Mouse (Mus musculus) gastrocnemius, postnatal 10 days (tissue): ENCODE measurements at regions not wholly inside any gene's neighbourhood (a gene's known extent, or its start where the extent isn't known, plus 50 kb on each side); places are given as distances from the start of the nearest gene placed in this dataset.

ENCODE experiments used
- DNase-seq: peaks from one replicate; pipeline ENCODE4 v3.0.0; 2021; ENCODE audit warnings: mixed read lengths

DNA sequence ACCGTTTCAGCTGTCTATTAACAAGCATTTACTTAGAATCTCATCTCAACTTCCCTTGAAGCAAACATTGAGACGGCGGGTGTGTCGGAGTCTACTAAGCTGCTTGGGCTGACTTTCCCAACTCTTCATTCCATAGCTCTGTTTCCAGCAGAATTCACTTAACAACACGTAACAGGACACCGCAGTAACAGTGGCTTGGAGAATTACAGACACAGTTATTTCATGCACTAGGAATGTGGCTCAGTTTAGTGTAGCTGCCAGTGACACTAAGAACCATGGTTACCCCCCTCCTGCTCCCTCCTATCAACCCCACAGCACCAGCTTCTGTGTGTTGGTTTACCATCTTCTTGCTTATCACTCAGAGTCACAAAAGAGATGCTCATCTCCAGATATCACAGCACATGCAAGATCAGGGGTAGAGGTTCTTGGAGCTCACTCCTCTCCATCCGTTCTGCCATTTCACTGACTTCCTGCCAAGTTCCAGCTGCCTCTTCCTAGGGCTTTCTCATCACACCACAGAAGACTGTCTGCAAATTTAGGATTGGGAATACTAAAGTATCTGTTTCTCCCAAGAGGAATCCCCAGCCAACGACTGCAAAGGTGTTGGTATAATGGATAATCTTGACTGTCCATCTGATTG is 90.7 kb downstream of the Banf2 start:
- no peak for DNase-seq

DNA sequence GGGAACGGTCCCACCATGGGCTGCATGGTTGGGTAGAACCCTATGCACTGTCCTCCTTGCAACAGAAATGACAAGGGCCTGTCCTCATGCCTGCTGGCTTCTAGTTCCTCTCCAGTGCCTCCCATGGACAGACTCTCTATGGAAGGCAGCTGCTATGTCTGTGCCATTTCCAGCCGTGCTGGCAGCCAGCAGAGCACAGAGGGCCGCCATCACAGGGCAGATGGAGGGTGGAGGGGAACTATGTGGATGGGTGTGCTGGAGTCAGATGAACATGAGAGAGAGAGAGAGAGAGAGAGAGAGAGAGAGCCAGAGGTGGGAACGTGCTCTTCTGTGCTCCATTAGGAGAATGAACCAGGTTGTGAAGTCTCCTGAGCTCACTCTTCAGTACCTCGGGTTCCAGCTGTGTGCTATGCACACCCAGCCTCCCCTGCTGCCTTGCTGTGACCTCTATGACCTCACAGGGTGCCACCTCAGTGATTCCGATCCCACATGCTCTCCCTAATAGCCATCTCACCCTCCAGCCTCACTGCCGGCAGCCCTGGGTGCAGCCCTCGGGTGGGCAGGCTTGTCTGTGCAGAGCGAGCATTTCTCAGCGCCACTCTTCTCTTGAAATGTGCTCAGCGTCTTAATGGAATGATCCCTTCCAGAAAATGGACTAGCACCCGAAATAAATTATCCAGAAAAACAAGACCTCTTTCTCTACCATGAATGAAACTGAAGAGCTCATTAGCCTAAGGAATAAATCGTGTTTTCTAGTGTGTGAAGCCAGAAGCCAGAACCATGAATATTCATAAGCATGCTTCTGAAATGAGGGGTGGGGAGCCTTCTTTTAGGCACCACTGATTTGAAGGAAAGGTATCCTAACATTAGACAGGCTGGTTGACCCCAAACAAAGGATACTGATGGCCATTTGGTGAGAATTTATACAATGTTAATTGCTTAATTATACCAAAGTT is 94.5 kb downstream of the Banf2 start:
- no peak for DNase-seq

GRCm38 (mm10) chr2:144128038-144128402 is 95.2 kb downstream of the Banf2 start:
- no peak for DNase-seq

DNA sequence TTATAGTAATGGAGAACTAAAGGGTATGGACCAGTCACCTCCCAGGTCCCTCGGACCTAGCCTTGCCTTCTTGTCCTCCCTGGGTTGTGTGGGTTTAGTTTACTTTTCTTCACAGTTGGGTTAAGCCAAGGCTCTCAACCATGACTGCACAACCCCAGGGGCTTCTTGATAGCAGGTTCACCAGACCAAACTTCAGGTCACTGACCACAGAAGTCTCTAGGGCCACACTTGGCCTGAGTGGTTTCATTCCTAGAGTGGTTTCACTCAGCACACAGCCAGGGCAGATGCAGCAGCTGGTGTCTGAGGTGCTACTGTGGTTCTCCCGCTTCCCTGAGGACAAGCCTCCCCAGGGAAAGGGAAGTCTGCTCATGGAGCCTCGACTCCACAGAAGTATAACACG is 95.7 kb downstream of the Banf2 start:
- no peak for DNase-seq

GRCm38 (mm10) chr2:144133806-144134574 is 101.1 kb downstream of the Banf2 start:
- DNase-seq, result no peak

GRCm38 (mm10) chr2:144134575-144134958 is 101.7 kb downstream of the Banf2 start:
- peak; percentile 66 for DNase-seq

DNA sequence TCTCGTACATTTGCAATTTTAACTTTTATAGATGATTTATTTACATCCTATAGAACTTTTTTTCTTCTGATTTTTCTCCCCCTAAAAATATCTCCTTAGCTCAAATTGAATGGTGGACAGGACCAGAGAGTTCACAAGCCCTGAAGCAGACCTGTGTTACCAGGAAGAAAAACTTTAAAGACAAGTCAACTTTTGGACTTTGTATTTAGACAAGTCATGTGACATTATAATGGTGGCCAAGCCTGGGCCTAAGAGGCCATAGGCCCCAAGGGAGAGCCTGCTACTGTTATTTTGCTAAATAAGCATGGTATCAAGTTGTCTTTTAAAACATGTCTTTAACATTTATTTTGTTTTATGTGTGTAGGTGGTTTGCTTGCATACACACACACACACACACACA is 102.7 kb downstream of the Banf2 start:
- DNase-seq, result no peak

DNA sequence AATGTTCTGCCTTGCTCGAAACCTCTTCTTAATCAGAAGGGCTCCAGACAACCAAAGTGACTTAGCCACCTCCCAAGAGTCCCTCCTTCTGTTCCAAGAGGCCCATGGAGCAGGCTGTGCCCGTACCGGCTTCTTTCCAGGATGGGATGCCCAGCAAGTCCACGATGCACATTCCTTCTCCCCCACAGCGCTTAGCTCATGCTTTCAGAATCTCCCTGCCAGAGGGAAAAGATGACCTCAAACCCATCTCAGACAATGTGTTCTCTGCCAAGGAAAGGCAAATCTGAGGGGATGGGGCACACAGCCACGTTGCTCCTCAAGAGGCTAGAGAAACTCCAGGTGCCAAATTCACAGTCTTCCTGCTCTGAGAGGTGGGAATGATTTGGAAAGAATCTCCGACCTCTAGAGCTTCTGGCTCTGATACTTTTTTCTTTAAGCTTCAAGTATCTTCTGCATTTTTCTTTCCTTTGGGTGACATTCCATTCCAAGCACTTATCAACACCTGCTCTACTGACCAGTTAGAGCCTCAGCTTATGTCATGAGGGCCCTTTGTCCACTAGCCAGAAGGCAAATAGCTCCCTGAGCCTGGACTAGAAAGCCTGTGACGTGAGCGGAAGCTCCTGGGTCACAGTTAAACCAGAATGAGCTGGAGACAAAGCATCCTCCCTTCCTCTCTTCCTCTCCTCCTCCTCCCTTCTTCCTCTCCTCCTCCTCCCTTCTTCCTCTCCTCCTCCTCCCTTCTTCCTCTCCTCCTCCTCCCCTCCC is 110.9 kb downstream of the Banf2 start:
- DNase-seq, result no peak

GRCm38 (mm10) chr2:144144486-144145136 is 111.8 kb downstream of the Banf2 start:
- no peak for DNase-seq

- DNase-seq, result no peak
These were observed 113.8 kb upstream of the Mgme1 start for GRCm38 (mm10) chr2:144156456-144157211.

DNA sequence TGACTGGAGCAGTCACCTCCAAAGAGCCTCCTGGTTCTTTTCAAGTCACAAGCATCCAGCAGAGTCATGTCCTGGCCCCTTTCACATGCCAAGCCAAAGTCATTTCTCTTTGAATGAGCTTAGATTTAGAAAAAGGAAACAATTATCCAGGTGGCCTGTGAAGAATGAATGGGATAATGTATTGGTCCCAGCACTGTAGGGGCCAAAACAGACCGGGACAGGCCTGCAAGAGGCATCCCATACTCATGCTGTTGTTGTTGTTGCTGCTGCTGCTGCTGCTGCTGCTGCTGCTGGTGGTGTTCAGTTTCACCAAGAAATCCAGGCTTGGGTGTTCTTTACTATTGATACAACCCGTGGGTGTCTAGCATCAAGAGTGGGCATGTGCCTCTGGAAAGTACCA is 113.1 kb upstream of the Mgme1 start:
- no peak for DNase-seq

DNA sequence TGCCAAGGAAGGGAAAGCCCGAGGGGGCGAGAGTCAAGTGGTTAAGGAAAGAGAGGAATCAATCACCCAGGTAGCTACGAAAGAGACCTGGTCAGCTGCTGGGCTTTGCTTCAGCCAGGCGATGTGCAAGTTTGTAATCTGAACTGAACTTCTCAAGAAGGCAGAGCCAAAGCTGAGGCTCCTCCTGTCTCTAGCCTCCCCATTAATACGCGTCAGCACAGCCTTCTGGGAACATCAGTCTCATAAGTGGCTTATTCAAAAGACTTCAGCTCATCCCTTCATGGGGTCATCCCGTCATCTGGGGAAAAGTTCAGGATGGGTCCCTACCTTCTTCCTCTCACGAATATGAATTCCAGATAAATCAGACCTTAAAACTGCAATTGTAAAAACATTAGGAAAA is 112.2 kb upstream of the Mgme1 start:
- no peak for DNase-seq

DNA sequence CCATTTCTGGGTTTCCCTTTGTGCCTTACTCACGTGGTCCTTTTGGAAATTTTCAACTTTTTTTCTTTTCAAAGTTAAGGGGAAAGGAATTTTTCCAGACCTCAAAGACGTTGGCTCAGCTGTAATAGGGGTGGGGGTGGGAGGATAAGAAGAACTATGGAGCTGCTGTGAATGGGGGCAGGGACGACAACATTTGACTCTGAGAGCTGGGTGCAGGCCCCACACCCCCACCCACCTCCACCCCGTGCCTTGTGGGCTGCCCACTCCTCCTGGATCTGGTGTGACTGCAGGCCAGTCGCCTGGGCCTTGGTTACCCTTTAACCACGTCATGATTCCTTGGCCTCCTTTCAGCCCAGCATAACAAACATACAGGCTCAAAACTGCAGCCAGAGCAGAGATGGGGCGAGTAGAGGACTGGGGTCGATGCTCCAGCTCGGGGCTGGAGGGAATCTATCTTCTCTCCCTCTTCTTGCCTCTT is 110.6 kb upstream of the Mgme1 start:
- no peak for DNase-seq

GRCm38 (mm10) chr2:144160434-144160833 is 110.0 kb upstream of the Mgme1 start:
- DNase-seq, result peak; percentile 57

DNA sequence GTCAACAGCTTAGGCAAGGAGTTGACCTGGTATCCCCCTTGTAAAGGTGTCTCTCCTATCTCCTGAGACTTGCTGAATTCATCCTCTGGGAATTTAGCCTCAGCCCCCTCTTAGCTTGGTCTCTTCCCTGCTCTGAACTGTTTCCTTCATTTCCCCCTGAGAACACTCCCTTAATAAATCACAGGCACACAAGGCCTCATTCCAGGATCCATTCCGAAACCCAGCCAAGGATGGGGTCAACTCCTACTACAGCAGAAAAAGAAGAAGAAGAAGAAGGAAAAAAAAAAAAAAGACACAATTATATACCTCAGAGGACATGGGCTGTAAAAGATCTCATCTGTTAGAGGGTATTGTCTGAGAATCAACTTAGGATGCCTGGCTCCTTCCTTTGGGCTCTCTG is 108.6 kb upstream of the Mgme1 start:
- no peak for DNase-seq

DNA sequence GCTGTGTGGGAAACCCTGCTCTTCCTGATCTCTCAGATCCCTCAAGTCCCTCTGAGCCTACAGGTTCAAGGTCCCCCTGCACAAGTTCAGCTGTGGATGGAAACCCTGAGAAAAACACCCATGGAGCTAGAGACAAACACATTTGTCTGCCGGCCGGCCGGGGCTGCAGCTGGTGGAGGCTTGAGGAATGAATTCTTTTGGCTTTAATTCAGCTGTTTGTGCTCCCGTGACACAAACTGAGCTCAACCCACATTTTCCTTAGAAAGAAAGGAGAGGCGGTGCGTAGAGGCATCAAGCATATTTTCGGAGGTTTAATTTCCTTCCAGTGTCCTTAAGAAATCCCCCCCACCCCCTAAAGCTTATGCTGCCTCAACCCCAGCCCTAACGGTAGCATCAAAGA is 106.4 kb upstream of the Mgme1 start:
- peak; percentile 49 for DNase-seq

DNA sequence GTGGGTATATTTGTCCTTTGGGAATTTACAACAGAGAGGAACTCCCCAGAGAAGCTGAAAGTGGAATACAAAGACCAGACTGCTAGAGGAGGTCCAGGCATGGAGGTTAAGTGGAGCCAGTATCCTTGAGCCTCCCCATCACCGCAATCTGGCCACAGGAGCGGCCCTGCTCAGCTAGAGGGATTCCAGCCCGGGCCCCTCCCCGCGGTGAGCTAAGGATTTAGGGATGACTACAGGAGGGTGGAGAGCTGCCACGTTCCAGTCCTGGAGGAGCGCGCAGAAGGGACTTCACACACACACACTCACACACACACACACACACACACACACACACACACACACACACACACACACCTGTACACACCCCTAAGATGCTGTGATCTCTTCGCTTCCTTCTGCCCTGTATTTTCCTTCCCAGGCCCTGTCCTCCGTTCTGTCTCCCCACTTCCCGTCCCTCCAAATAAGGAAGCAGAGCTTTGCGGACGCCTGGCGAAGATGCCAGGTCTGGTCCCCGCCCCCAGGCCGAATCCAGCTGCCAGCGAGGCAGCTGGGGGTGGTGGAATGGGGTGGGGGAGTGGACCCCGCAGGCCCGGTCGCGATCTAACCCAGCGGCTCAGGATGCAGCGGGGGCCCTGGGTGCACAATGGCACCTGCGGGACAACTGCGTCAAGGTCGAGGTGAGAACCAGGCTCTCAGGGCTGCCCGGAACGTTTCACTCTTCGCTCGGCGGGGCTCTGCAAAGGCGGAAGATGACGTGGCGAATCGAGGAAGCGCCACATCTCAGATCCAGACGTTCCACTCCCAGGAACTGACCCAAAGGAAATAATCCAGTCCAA is 105.3 kb upstream of the Mgme1 start:
- peak; percentile 79 for DNase-seq

GRCm38 (mm10) chr2:144166102-144166750 is 104.2 kb upstream of the Mgme1 start:
- DNase-seq, result no peak

GRCm38 (mm10) chr2:144169576-144170178 is 100.8 kb upstream of the Mgme1 start:
- no peak for DNase-seq
